Mouse (Mus musculus) forebrain, embryonic 12.5 days (tissue): Measurements from ENCODE around the gene C2cd4a. TPM values are rescaled to one million over a fixed set of nuclear protein-coding genes. Genes with fewer than 3 reads are reported as not detected.

Experiments used
- ATAC-seq: fragments of 200-750 bp; cut with Nextera tagmentation; 2 replicates; pipeline ENCODE4 v1.8.0; 2017; ENCODE audit warnings: moderate TSS enrichment; ENCODE audit not compliant: low FRiP score
- H3K27ac ChIP-seq: fragments of 300-500 bp; sonication (generic); 2 replicates; pipeline ENCODE4 v1.5.1; 2016; ENCODE audit warnings: mild to moderate bottlenecking
- H3K27me3 ChIP-seq: fragments of 300-500 bp; sonication (generic); 2 replicates; pipeline ENCODE4 v1.6.1; 2016; ENCODE audit warnings: mild to moderate bottlenecking
- H3K36me3 ChIP-seq: fragments of 300-500 bp; sonication (generic); replicated peaks from 2 replicates; pipeline ENCODE4 v1.6.1; 2016; ENCODE audit warnings: mild to moderate bottlenecking
- H3K4me1 ChIP-seq: fragments of 300-500 bp; sonication (generic); 2 replicates; pipeline ENCODE4 v1.6.1; 2016
- H3K4me2 ChIP-seq: fragments of 300-500 bp; sonication (generic); 2 replicates; pipeline ENCODE4 v1.6.1; 2016; ENCODE audit warnings: mild to moderate bottlenecking, moderate library complexity
- H3K4me3 ChIP-seq: fragments of 300-500 bp; sonication (generic); replicated peaks from 2 replicates; pipeline ENCODE4 v1.5.1; 2016; ENCODE audit warnings: mild to moderate bottlenecking
- H3K9ac ChIP-seq: fragments of 300-500 bp; sonication (generic); 2 replicates; pipeline ENCODE4 v1.6.1; 2016; ENCODE audit warnings: mild to moderate bottlenecking
- H3K9me3 ChIP-seq: fragments of 300-500 bp; sonication (generic); 2 replicates; pipeline ENCODE4 v1.6.1; 2016
- WGBS: fragments of 180-500 bp; shearing (Covaris S2); methylation state at CpG from one replicate; pipeline ENCODE4 v1.1.7; 2016; 5-methylcytosine and 5-hydroxymethylcytosine counted together
- polyA plus RNA-seq: library from polyadenylated mRNA; unstranded; fragments of >200 nt; fragmentation: Nextera tagmentation; extraction: Ambion mirVana; gene quantifications from 2 replicates; pipeline ENCODE4 v1.2.1, GENCODE M21; 2016

C2cd4a gene
- polyA plus RNA-seq, 1 experiment from 2014 or later: not detected

DNA sequence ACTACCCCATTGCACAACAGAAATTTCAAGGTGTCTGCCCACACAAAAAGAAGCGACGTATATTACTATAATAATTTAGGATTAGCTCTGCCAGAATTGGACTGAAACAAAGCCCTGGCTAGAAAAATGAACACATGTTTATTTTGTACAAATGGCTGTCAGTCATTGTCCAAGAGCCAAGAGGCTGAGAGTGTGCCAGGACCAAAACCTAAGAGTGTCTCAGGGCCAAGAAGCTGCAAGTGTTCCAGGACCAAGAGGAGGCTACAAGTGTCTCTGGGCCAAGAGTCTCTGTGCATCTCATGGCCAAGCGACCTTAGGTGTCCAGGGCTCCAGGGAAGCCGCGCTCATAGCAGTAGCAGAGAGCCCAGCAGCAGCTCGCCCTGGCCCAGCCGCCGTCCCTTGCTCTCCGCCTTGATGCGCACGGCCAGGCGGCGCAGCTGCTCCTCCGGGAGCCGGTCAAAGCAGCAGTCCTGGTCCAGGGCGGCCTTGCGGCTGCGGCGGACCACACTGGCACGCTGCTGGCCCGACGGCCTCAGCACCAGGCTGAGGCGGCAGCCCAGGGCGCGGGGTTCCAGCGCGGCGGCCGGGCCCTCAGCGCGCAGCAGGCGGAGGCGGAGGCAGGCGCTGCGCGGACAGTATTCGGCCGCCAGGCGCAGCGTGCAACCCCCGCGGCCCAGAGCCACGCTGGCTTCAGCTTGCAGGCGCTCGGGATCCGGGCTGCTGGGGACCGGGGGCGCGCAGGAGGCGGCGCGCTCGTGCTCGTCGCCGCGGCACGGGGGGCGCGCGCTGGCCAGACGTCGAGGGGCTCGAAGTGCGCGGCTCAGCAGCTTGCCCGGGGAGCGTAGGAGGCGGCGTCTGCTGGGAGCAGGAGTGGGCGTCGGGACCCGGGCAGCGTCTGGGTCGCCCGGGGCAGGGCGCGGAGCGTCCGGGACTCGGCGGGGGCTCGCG is 1.4 kb downstream of the C2cd4a start:
- 2% methylated on average over 81 of the region's 84 CpGs for WGBS

DNA sequence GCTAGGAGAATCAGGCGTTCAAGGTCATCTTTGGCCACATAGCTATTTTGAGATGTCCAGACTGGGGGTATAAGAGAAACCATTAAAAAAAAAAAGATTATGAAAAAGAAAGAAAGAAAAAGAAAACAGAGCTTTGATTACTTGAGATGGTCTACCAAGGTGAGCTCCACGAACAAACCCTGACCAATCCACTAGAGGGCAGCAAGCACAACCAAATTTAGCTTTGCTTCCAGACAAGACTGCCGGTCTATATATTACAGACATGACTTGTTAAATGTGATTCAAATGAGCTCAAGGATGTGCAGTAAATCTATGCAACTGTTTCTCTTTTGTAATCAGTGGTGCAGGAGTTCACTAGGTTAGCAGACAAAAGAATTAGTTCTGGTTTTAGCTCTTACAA is 3.9 kb downstream of the C2cd4a start:
- H3K27ac ChIP-seq: no peak overlapping the region
- no peaks in the 10 kb centered on the region for H3K9me3 ChIP-seq
- no peaks in the 10 kb centered on the region for H3K36me3 ChIP-seq
- no peak for ATAC-seq
- H3K27me3 ChIP-seq: peaks cover 46% of the 10 kb centered on the region
- no peak overlapping the region for H3K4me3 ChIP-seq
- H3K4me2 ChIP-seq: no peak overlapping the region
- H3K9ac ChIP-seq: no peak overlapping the region
- 8% methylated on average over 3 of the region's 3 CpGs for WGBS
- peaks cover 17% of the 10 kb centered on the region for H3K4me1 ChIP-seq

More for the DNA sequence above, 1.4 kb downstream of the C2cd4a start:
- Histone ChIP-seq H3K27me3 (peaks cover 55% of the 10 kb centered on the region), H3K4me3 (peak overlapping the region; percentile 52), H3K36me3 (no peaks in the 10 kb centered on the region), H3K4me2 (peak overlapping the region; percentile 71), H3K4me1 (peaks cover 17% of the 10 kb centered on the region), H3K9me3 (no peaks in the 10 kb centered on the region), H3K27ac (no peak overlapping the region), H3K9ac (peak overlapping the region; percentile 56; the same call in 1 of the 2 replicates)
- peak; percentile 84 for ATAC-seq

DNA sequence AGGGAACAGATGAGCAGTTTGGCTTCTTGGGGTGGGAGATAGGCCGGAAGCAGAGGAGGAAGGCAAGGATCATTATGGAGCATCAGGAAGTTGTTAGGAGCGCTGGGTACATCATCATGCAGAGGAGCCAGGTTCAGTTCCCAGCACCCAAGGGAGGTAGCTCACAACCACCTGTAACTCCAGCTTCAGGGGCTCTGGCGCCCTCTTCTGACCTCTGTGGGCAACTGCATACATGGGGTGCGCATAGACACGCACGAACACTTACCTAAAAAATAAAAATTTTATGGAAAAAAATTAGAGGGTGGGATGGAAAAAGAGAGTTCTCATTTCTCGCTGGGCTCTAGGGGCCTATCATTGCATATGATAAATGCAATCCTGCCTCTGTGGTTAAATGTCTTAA is 6.6 kb downstream of the C2cd4a start:
- H3K4me2 ChIP-seq: no peak overlapping the region
- H3K27ac ChIP-seq: no peak overlapping the region
- no peaks in the 10 kb centered on the region for H3K36me3 ChIP-seq
- peaks cover under 1% of the 10 kb centered on the region for H3K4me1 ChIP-seq
- peaks cover 19% of the 10 kb centered on the region for H3K27me3 ChIP-seq
- no peak overlapping the region for H3K9ac ChIP-seq
- H3K9me3 ChIP-seq: no peaks in the 10 kb centered on the region
- 80% methylated on average over 7 of the region's 7 CpGs for WGBS
- no peak for ATAC-seq
- H3K4me3 ChIP-seq: no peak overlapping the region

DNA sequence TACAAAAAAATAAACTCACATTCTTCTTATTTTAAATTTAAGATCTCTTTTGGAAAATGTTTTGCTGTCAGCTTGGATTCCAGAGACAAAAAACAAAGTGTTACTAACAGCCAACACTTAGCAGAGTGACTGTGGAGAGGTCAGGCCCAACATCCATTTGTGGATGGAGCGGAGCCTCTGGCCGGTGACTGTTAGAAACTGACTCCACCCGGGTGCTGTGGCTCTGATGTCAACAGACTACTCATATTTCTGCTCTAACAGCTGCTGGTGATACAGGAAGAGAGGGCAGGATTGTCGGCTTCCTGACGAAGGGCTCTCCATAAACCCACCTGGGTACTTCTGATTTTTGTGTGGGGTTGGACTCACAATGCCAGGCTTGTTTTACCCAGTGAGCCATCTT is 9.0 kb downstream of the C2cd4a start:
- H3K9ac ChIP-seq: no peak overlapping the region
- no peaks in the 10 kb centered on the region for H3K27me3 ChIP-seq
- H3K9me3 ChIP-seq: no peaks in the 10 kb centered on the region
- no peak overlapping the region for H3K4me2 ChIP-seq
- no peak overlapping the region for H3K27ac ChIP-seq
- no peaks in the 10 kb centered on the region for H3K4me1 ChIP-seq
- no peak for ATAC-seq
- 78% methylated on average over 5 of the region's 5 CpGs for WGBS
- no peaks in the 10 kb centered on the region for H3K36me3 ChIP-seq
- H3K4me3 ChIP-seq: no peak overlapping the region

DNA sequence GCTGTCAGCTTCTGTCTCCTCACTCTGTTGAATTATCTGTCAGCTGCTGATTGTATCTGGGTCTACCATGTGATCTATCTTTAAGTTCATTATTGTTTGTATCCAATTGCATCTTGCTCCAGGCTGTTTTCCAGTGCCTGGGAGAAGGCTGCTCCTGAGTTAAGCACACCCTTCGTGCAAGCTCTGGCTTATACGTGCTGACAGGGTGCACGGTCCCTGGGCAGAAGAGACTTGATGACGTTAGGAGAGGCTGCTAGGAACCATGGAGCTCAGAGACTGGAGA is 13.5 kb downstream of the C2cd4a start:
- Histone ChIP-seq H3K27ac (no peak overlapping the region), H3K9me3 (no peaks in the 10 kb centered on the region), H3K4me3 (no peak overlapping the region), H3K27me3 (no peaks in the 10 kb centered on the region), H3K9ac (no peak overlapping the region), H3K4me2 (no peak overlapping the region), H3K36me3 (no peaks in the 10 kb centered on the region), H3K4me1 (peaks cover 5% of the 10 kb centered on the region; the same call in 1 of the 2 replicates)
- WGBS: 94% methylated on average over 4 of the region's 4 CpGs
- no peak for ATAC-seq

DNA sequence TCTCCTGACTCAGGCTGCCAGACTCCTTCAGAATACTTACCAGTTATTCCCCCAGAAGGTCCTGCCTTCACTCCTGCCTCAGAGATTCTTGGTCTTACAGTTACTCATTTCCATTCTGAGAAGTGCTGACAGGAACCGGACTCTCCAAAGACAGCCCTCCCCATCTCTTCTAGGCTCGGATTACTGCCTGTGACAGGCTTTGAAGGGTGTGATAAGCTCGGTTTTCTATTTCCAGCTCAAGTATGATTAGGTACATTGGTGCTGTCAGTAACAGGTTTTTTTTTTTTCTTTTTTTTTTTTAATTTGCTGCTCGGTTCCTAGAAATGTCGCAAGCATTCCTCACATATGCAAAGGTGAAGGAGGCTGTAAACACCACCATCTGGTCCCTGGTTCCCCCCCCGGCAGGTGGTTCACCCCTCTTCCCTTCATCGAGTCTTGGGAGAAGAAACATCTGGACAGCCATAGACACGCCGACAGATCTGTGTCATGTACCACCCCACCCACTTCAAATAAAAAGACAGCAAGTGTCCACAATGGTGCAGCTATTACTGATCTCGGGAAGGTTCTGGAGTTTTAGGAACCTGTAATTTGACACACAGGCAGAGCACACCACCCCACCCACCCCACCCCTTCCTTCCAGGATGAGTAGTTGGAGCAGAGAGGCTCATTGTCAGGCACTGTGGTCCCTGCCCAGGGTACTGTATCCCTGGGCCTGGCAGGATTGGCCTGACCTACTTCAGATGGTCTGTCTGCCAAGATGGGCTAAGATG is 14.0 kb downstream of the C2cd4a start:
- no peak overlapping the region for H3K9ac ChIP-seq
- H3K9me3 ChIP-seq: no peaks in the 10 kb centered on the region
- no peak overlapping the region for H3K27ac ChIP-seq
- peaks cover 6% of the 10 kb centered on the region; the same call in 1 of the 2 replicates for H3K4me1 ChIP-seq
- no peak for ATAC-seq
- no peak overlapping the region for H3K4me2 ChIP-seq
- no peaks in the 10 kb centered on the region for H3K36me3 ChIP-seq
- H3K4me3 ChIP-seq: no peak overlapping the region
- WGBS: 69% methylated on average over 10 of the region's 10 CpGs
- no peaks in the 10 kb centered on the region for H3K27me3 ChIP-seq

DNA sequence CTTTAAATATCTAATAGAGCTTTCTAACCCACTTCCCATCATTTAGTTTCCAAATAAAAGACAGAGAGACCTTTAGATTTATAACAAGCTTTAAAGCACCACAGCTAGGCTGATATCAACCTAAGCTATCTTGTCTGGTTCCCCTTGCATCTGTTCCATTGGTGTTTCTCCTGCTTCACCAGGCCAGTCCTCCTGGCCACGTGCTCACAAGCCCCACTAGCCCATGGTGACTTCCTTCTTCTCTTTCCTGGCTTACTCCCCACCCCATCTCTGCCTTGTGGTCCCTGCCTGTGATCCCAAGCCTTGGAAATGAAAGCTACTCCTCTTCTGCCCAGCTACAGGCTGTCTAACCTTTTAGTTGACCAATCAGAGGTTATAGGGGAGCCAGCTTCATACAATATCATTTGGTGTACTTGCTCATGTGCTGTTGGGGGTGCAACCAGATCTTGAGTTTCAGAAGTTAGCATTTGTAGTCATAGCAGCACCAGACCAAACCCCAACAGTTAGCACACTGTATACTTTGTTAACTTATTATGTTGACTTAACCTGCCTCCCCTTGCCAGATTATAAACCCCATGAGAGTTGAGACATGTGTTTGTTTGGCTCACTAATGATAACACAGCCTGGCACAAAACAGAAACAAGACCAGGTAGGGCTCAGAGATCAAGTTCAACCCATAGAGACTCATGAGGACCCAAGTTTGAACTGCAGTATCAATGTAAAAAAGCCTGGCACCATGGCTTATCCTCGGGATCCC is 15.8 kb downstream of the C2cd4a start:
- H3K4me2 ChIP-seq: no peak overlapping the region
- no peaks in the 10 kb centered on the region for H3K9me3 ChIP-seq
- no peak overlapping the region for H3K27ac ChIP-seq
- H3K36me3 ChIP-seq: no peaks in the 10 kb centered on the region
- H3K4me3 ChIP-seq: no peak overlapping the region
- WGBS: 74% methylated on average over 2 of the region's 2 CpGs
- no peak for ATAC-seq
- no peak overlapping the region for H3K9ac ChIP-seq
- H3K4me1 ChIP-seq: peaks cover 6% of the 10 kb centered on the region; the same call in 1 of the 2 replicates
- no peaks in the 10 kb centered on the region for H3K27me3 ChIP-seq

DNA sequence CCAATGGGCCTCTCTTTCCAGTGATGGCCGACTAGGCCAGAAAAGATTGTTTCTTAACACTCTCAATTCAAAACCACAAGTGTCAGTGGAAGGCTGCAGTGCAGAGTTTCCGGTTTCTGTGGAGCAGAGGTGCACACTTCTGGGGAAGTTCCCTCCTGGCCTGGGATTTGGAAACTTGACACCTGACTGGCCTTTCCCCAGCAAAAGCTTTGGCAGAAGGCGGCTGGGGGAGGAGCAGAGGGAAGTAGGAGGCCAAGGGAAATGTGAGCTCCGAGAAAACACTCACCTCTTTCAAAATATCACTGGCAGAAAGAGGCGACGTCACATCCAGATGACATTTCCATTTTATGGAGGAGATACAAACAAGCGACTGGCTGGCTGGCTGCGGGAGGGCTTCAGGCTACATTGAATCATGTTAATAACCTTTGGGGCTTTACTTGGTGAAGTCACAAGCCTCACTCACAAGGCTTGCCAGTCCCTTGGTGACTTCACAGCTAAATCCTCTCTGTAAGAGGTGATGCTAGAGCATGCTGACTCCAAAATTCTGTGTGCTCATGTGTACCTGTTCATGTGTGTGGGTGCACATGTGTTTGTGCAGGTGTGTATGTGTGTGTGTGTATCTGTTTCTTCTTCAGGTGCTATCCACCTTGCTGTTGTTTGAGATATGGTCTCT is 18.3 kb downstream of the C2cd4a start:
- WGBS: 13% methylated on average over 8 of the region's 8 CpGs
- H3K9me3 ChIP-seq: no peaks in the 10 kb centered on the region
- peaks cover 9% of the 10 kb centered on the region; the same call in 1 of the 2 replicates for H3K4me1 ChIP-seq
- no peaks in the 10 kb centered on the region for H3K36me3 ChIP-seq
- 0 out of 2 replicates have a peak overlapping the region, but pooled peaks have one; percentile 13 for H3K4me2 ChIP-seq
- no peak overlapping the region for H3K9ac ChIP-seq
- no peak overlapping the region for H3K27ac ChIP-seq
- ATAC-seq: no peak
- H3K27me3 ChIP-seq: no peaks in the 10 kb centered on the region
- no peak overlapping the region for H3K4me3 ChIP-seq

DNA sequence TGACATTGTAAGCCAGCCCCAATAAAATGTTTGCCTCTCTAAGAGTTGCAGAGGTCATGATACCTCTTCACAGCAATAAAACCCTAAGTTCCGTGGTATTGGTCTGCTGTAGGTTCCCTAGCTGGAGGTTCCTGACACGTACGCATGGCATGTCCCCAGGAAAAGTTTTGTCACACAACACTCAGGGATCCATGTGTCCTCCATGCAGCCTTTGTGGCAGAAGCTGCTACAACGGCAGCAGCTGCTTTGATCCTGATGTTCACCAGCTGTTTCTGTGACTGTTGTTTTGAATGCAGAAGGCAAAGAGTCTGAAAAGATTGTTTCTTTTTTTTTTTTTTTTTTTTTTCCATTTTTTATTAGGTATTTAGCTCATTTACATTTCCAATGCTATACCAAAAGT is 19.0 kb downstream of the C2cd4a start:
- Histone ChIP-seq H3K4me1 (peaks cover 9% of the 10 kb centered on the region; the same call in 1 of the 2 replicates), H3K27me3 (no peaks in the 10 kb centered on the region), H3K9me3 (no peaks in the 10 kb centered on the region), H3K4me2 (no peak overlapping the region), H3K4me3 (no peak overlapping the region), H3K9ac (no peak overlapping the region), H3K27ac (no peak overlapping the region), H3K36me3 (no peaks in the 10 kb centered on the region)
- no peak for ATAC-seq
- 78% methylated on average over 4 of the region's 4 CpGs for WGBS

DNA sequence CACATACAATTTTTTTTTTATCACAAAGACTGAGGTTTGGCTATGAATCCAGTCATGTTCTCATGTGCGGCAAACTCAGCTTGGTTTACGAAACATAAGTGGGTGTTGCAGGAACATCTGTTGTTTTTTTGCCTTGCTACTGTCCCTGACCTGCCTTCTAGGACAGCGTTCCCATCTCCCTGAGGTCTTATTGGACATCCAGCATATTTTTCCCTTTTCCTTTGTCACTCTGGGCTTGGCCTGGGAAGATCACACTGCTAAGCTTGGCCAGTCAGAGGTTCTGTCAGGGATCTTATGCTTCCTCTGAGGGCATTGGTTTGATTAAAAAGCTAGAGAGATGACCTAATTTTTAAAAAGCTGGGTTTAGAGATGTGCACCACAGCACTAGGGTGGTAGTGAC is 21.0 kb downstream of the C2cd4a start:
- H3K27me3 ChIP-seq: no peaks in the 10 kb centered on the region

DNA sequence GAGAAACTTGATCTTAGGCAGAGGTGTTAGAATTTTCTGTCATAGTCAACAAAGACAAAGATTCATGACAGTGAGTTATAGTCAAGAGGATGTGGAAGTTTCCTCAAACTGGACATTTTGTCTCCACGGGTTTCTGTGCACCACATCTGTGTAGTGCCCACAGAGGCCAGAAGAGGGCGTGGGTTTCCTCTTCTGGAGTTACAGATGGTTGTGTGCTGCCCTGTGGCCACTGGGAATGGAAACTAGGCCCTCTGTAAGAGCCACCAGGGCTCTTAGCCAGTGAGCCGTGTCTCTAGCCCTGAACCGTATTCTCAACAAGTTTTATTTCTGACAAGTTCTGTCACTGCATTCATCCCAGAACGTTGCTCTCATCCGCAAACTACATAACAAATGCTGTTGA is 21.6 kb downstream of the C2cd4a start:
- WGBS: 62% methylated on average over 6 of the region's 6 CpGs
- H3K9ac ChIP-seq: no peak overlapping the region
- peaks cover 2% of the 10 kb centered on the region; the same call in 1 of the 2 replicates for H3K27me3 ChIP-seq
- no peak for ATAC-seq
- no peaks in the 10 kb centered on the region for H3K36me3 ChIP-seq
- no peak overlapping the region for H3K27ac ChIP-seq
- H3K4me1 ChIP-seq: peaks cover 9% of the 10 kb centered on the region; the same call in 1 of the 2 replicates
- H3K9me3 ChIP-seq: no peaks in the 10 kb centered on the region
- H3K4me2 ChIP-seq: no peak overlapping the region
- H3K4me3 ChIP-seq: no peak overlapping the region

More for the DNA sequence above, 21.0 kb downstream of the C2cd4a start:
- peaks cover 9% of the 10 kb centered on the region; the same call in 1 of the 2 replicates for H3K4me1 ChIP-seq
- H3K9me3 ChIP-seq: no peaks in the 10 kb centered on the region
- H3K4me3 ChIP-seq: no peak overlapping the region
- H3K4me2 ChIP-seq: no peak overlapping the region
- no peak for ATAC-seq
- H3K27ac ChIP-seq: no peak overlapping the region
- H3K9ac ChIP-seq: no peak overlapping the region
- no peaks in the 10 kb centered on the region for H3K36me3 ChIP-seq
- WGBS: 94% methylated on average over 3 of the region's 3 CpGs
